Mouse (Mus musculus) cerebellum, adult 2 months (tissue): ENCODE data around the gene Fam47e. TPM values are rescaled to one million over a fixed set of nuclear protein-coding genes. Genes with fewer than 3 reads are reported as not detected.

Source experiments
- DNase-seq, 2 experiments: peaks; one replicate each; pipeline ENCODE4 v3.0.0; 2021
- H3K27ac ChIP-seq: fragments of 200-500 bp; 2 replicates; pipeline ENCODE4 v1.5.1; 2012; ENCODE audit warnings: low read length, control low read depth, inconsistent platforms; ENCODE audit not compliant: insufficient read depth
- H3K27me3 ChIP-seq: fragments of 200-500 bp; 2 replicates; pipeline ENCODE4 v1.6.1; 2012; ENCODE audit warnings: inconsistent platforms, mild to moderate bottlenecking, low read length, moderate library complexity; ENCODE audit not compliant: control insufficient read depth, insufficient read depth
- H3K4me1 ChIP-seq: fragments of 200-500 bp; 2 replicates; pipeline ENCODE4 v1.6.1; 2011; ENCODE audit warnings: low read length; ENCODE audit not compliant: control insufficient read depth, insufficient read depth
- H3K4me3 ChIP-seq: fragments of 200-500 bp; replicated peaks from 2 replicates; pipeline ENCODE3; 2011; ENCODE audit warnings: mild to moderate bottlenecking, low read depth, low read length, control low read depth; ENCODE audit not compliant: insufficient read depth
- CTCF ChIP-seq: fragments of 200-500 bp; IDR thresholded peaks from 2 replicates; pipeline ENCODE4 v1.5.1; 2011; ENCODE audit warnings: low read depth, mild to moderate bottlenecking, control low read depth, low read length, moderate library complexity, borderline replicate concordance; ENCODE audit not compliant: insufficient read depth
- POLR2A ChIP-seq: fragments of 200-500 bp; IDR thresholded peaks from 2 replicates; pipeline ENCODE4 v1.6.1; 2011; ENCODE audit warnings: low read length, control low read depth, borderline replicate concordance; ENCODE audit not compliant: insufficient read depth
- WGBS: fragments of 180-500 bp; shearing (Covaris S2); methylation state at CpG from one replicate; pipeline ENCODE4 v1.1.7; 2018; 5-methylcytosine and 5-hydroxymethylcytosine counted together
- polyA plus RNA-seq: library from polyadenylated mRNA; depleted of rRNA; stranded (reverse); fragments of >200 nt; gene quantifications from 2 replicates; pipeline ENCODE4 v1.2.3, GENCODE M21; 2012; rRNA removed

The Fam47e gene
- polyA plus RNA-seq, 1 experiment: 0.31 TPM

- WGBS: 87% methylated on average over 5 of the region's 5 CpGs
- no peak overlapping the region for H3K27ac ChIP-seq
- TF ChIP-seq POLR2A: no peak
- TF ChIP-seq CTCF: no peak
Measured at GRCm38 (mm10) chr5:92635891-92636290, 81.0 kb downstream of the Fam47e start.

GRCm38 (mm10) chr5:92640861-92641260 lies 86.0 kb downstream of the Fam47e start:
- no peaks in the 10 kb centered on the region for H3K4me1 ChIP-seq
- no peak overlapping the region for H3K27ac ChIP-seq
- no peak overlapping the region for H3K4me3 ChIP-seq
- WGBS: 67% methylated on average over 3 of the region's 3 CpGs
- H3K27me3 ChIP-seq: no peaks in the 10 kb centered on the region
- no peak for TF ChIP-seq POLR2A
- no peak for TF ChIP-seq CTCF
- DNase-seq: no peak

More at GRCm38 (mm10) chr5:92635891-92636290, 81.0 kb downstream of the Fam47e start:
- Histone ChIP-seq H3K4me1 (no peaks in the 10 kb centered on the region), H3K27me3 (no peaks in the 10 kb centered on the region), H3K4me3 (no peak overlapping the region)
- DNase-seq: no peak

Other genes with a start within 250 kb of the Fam47e start
- gene Sdad1, start 244.6 kb upstream of the Fam47e start, polyA plus RNA-seq: 15.3 and 15.6 TPM in 2 replicates
- 0.17 TPM in 1 of 2 replicates, not detected in the other for gene Cxcl9, start 227.0 kb upstream of the Fam47e start, polyA plus RNA-seq
- gene Art3, start 223.2 kb upstream of the Fam47e start, polyA plus RNA-seq: 12.8 and 17.8 TPM in 2 replicates
- gene Cxcl10, start 206.2 kb upstream of the Fam47e start, polyA plus RNA-seq: 0.64 and 0.65 TPM in 2 replicates
- 33.0 and 36.9 TPM in 2 replicates for gene Nup54, start 119.8 kb upstream of the Fam47e start, polyA plus RNA-seq
- 67.3 and 72.1 TPM in 2 replicates for gene Scarb2, start 48.2 kb upstream of the Fam47e start, polyA plus RNA-seq
- gene Stbd1, start 48.0 kb downstream of the Fam47e start, polyA plus RNA-seq: 0.87 and 0.95 TPM in 2 replicates
- 0.13 and 0.16 TPM in 2 replicates for gene Ccdc158, start 120.2 kb downstream of the Fam47e start, polyA plus RNA-seq
- 4.4 and 4.6 TPM in 2 replicates for gene Shroom3, start 128.4 kb downstream of the Fam47e start, polyA plus RNA-seq